14 mouse cellular contexts compared by ENCODE assay signal in the genomic region with DNA sequence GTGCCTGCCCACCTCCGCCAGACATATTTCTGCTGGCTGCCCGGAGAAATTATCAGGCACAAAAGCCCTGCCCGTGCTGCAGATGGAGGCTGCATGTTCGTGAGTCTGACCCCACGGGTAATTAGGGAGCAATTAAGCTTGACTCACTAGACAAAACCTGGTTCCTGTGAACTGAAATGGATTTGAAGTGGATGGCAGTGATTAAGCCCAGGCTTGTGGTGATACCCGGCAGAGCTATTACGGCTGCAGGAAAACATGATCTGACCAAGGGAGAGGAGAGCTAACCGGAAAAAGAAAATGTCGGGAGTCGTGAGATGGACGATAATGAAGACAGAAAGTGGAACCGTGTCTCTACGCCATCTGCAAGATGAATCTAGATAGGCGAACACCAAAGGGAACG.
"Had no signal": no experiment of that assay in that cellular context is flagged by ENCODE, and none has a peak within 500 bp of the region (broad histone marks: within the 10 kb centered on the region; RNA-seq: fewer than 3 reads in every experiment).

No protein-coding gene starts in this region.

- H3K27me3 ChIP-seq: kidney, embryonic 15.5 days; liver, embryonic 13.5 days; stomach, embryonic 15.5 days had no signal

- H3K36me3 ChIP-seq: kidney, embryonic 15.5 days; liver, embryonic 13.5 days; stomach, embryonic 15.5 days had no signal

- H3K4me2 ChIP-seq: kidney, embryonic 15.5 days; liver, embryonic 13.5 days; midbrain, embryonic 11.5 days; stomach, embryonic 15.5 days had no signal

- H3K4me1 ChIP-seq: kidney, embryonic 15.5 days; stomach, embryonic 15.5 days had no signal

- H3K27ac ChIP-seq: kidney, embryonic 15.5 days; left cerebral cortex, adult 2 months; liver, embryonic 13.5 days; stomach, embryonic 15.5 days had no signal

- DNase-seq: kidney, postnatal 10 days; kidney, postnatal 36 days; layer of hippocampus, postnatal 36 days; liver, embryonic 13.5 days; lung, adult 2 months; lung, postnatal 14 days; lung, postnatal 4 days; right cerebral cortex, postnatal 25 days; spleen, adult 18-20 months; thymus, postnatal 25 days had no signal

- H3K9ac ChIP-seq: kidney, embryonic 15.5 days; liver, embryonic 13.5 days; stomach, embryonic 15.5 days had no signal

- H3K4me3 ChIP-seq: kidney, embryonic 15.5 days; left cerebral cortex, adult 2 months; liver, embryonic 13.5 days; stomach, embryonic 15.5 days had no signal

- H3K9me3 ChIP-seq: stomach, embryonic 15.5 days had no signal
